7 mouse cellular contexts compared by ENCODE assay signal in the genomic region with DNA sequence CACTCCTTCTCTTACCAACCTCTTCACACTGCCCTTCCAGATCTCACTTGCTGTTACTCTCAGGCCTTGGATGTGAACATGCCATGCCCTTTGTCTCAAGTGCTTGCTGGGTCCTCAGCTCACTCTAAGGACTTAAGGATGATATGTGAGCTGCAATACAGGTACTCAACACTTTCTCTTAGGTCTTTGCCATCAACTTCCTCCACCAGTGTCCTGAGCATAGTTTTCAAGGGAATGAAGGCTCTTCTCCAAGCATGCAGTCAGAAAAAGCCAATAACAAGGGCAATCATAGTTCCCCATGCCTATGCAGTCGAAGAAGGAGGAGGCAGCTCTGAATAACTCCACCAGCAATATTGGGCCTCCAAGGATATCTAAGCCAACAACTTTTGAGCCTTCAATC.
A peak's percentile ranks its signal among the peaks of the same experiment; 100 is the strongest.
DNase-seq lines count a peak whose midpoint lies in the region.
"Not testable (repeated sequence)": the region's sequence is repeated elsewhere in the genome, so short reads cannot be mapped to it uniquely, and the experiment has no call there.

No protein-coding gene starts in this region.

- intact Hi-C loops in heart, postnatal 10 days (cut with DNase I) = not testable (repeated sequence)

- DNase-seq in adrenal gland, adult 8-10 months = peak; percentile 2
- DNase-seq in gastrocnemius, adult 18-20 months (ENCODE audit: low spot score) = peak; percentile 12
- peak; percentile 2 to 6 for DNase-seq in heart, postnatal 10 days
- DNase-seq in kidney, adult 9 months = peak; percentile 17
- peak; percentile 1 for DNase-seq in lung, postnatal 14 days
- peak; percentile 1 to 3 for DNase-seq in spleen, adult 18-20 months
- DNase-seq in urinary bladder, adult 2 months (ENCODE audit: low spot score) = peak; percentile 23

Comparison
In these comparisons a context has a peak if more than half of its experiments do, and no peak if none do; other contexts are left out.
1. Peak in every context shown above with its lines: DNase-seq.